Mouse (Mus musculus) megakaryocyte-erythroid progenitor cell, adult 5-6 weeks (primary cell): ENCODE data around the gene Rps15a. TPM values are rescaled to one million over a fixed set of nuclear protein-coding genes. Genes with fewer than 3 reads are reported as not detected.

Source experiments
- total RNA-seq, 2 experiments: library from RNA; stranded (forward) in 1 of 2; stranded (reverse) in 1 of 2; fragments of 200-1000, 215-1000 nt in 1 of 2; fragments of >200 nt in 1 of 2; fragmentation: Nextera tagmentation in 1 of 2; gene quantifications; 2 replicates each; pipeline ENCODE4 v1.2.3; 2014 to 2017

Gene Rps15a
- total RNA-seq, 2 experiments from 2014 or later, result 930 to 3,409 TPM

Other genes starting within 250 kb of the Rps15a start
- gene Arl6ip1, start 13.5 kb upstream of the Rps15a start, total RNA-seq (2014; fragmentation: Nextera tagmentation), result 64.8 and 88.3 TPM in 2 replicates
- gene Arl6ip1, start 13.5 kb upstream of the Rps15a start, total RNA-seq (2017), result 72.8 and 122 TPM in 2 replicates
- 61.5 and 75.3 TPM in 2 replicates for gene Smg1, start 127.5 kb upstream of the Rps15a start, total RNA-seq (2014; fragmentation: Nextera tagmentation)
- 34.4 and 52.1 TPM in 2 replicates for gene Smg1, start 127.5 kb upstream of the Rps15a start, total RNA-seq (2017)